ENCODE assay signal across 8 mouse cellular contexts in the genomic region with DNA sequence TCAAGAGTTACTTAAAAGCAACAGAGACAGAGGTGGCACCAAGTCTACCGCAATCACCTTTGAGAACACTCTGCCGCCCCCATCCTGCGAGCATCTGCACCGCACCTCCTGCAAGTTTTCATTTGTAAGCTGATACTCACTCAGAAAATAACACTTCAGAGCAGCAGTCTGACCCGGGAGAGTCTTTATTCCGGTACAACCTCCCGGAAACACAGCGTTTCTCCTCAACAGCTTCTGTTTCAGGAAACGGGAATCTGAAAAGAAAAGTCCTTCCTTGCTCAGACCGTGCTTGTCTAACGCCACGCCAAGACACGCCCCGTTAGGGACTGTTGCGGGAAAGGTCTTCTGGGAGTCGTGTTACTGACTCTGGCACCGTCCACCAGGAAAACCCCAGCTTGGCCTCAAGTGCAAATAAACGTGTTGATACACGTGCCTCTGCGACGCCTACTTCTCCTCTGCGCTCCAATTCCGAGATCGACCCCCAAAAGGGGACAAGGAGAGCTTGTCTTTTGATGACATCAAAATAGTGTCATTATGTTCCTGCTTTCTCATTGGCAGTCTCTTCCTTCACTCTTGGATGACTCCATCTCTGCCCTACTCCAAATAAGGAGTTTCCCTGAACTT. TPM values are rescaled to one million over a fixed set of nuclear protein-coding genes. Genes with fewer than 3 reads are reported as not detected.
DNase-seq lines count a peak whose midpoint lies in the region; ATAC-seq and TF ChIP-seq lines count a peak whose summit lies in the region.

TSS of gene Alpk1 (minus strand) at position 507 of the 624 bp plus-strand sequence.

- TF ChIP-seq CTCF in liver, adult 2 months (IDR thresholded peaks at IDR 0.05; ENCODE audit: low read depth, low read length) = peak; percentile 71

- H3K9me3 ChIP-seq in embryonic facial prominence, embryonic 10.5 days = 0 out of 2 replicates have a peak, but pooled peaks cover 2% of the 10 kb centered on the region
- no peaks in the 10 kb centered on the region for H3K9me3 ChIP-seq in stomach, embryonic 16.5 days (replicated peaks; ENCODE audit: control insufficient read depth, low read length)

- DNase-seq in layer of hippocampus, adult 11-12 months (ENCODE audit: low spot score) = peak; percentile 58
- no peak for DNase-seq in layer of hippocampus, adult 9-10 months (ENCODE audit: low spot score)
- DNase-seq in embryonic facial prominence, embryonic 10.5 days (ENCODE audit: low spot score) = peak; percentile 74
- peak; percentile 91 for DNase-seq in heart, adult 8-10 months (ENCODE audit: low spot score)
- peak; percentile 74 for DNase-seq in kidney, adult 8-10 months
- DNase-seq in liver, adult 2 months (ENCODE audit: extremely low read depth, low read depth, low spot score) = peak; percentile 77

- TF ChIP-seq POLR2A in liver, adult 2 months (IDR thresholded peaks at IDR 0.05; ENCODE audit: extremely low read depth, insufficient read depth, low read length) = no peak

- peak within 1 kb of the TSS; percentile 24 for H3K9ac ChIP-seq in liver, adult 2 months (ENCODE audit: low read depth, low read length)
- H3K9ac ChIP-seq in stomach, embryonic 16.5 days (ENCODE audit: low read length) = peak within 1 kb of the TSS; percentile 70

- peak within 1 kb of the TSS; percentile 74 for H3K4me2 ChIP-seq in stomach, embryonic 16.5 days (ENCODE audit: low read depth, low read length)

- peaks cover 5% of the 10 kb centered on the region; the same call in 1 of the 2 replicates for H3K27me3 ChIP-seq in embryonic facial prominence, embryonic 10.5 days (replicated peaks; ENCODE audit: low read depth, poor library complexity, severe bottlenecking)
- no peaks in the 10 kb centered on the region for H3K27me3 ChIP-seq in liver, adult 2 months (ENCODE audit: control insufficient read depth, insufficient read depth, low read length)
- no peaks in the 10 kb centered on the region for H3K27me3 ChIP-seq in stomach, embryonic 16.5 days (ENCODE audit: control insufficient read depth, insufficient read depth, low read length)

- 2% methylated on average over 24 of the region's 24 CpGs for WGBS in embryonic facial prominence, embryonic 10.5 days
- 1% methylated on average over 24 of the region's 24 CpGs for WGBS in liver, adult 2 months
- WGBS in stomach, embryonic 16.5 days = under 1% methylated on average over 24 of the region's 24 CpGs

- no peaks in the 10 kb centered on the region for H3K36me3 ChIP-seq in embryonic facial prominence, embryonic 10.5 days (replicated peaks)
- H3K36me3 ChIP-seq in liver, adult 2 months (ENCODE audit: control insufficient read depth, insufficient read depth, low read length) = no peaks in the 10 kb centered on the region
- H3K36me3 ChIP-seq in stomach, embryonic 16.5 days (ENCODE audit: control insufficient read depth, insufficient read depth, low read length) = no peaks in the 10 kb centered on the region

- ATAC-seq in monocyte, adult 5-6 weeks (replicated peaks; ENCODE audit: insufficient number of reproducible peaks, low FRiP score, low TSS enrichment, poor library complexity, severe bottlenecking) = peak; percentile 89
- ATAC-seq in stomach, embryonic 16.5 days (ENCODE audit: insufficient read depth, low FRiP score) = peak; percentile 90

- H3K27ac ChIP-seq in embryonic facial prominence, embryonic 10.5 days (replicated peaks) = peak within 1 kb of the TSS; percentile 63
- H3K27ac ChIP-seq in liver, adult 2 months (replicated peaks; ENCODE audit: insufficient read depth, low read depth, low read length) = peak within 1 kb of the TSS; percentile 28
- peak within 1 kb of the TSS; percentile 85 for H3K27ac ChIP-seq in stomach, embryonic 16.5 days (ENCODE audit: low read length)

- peak within 1 kb of the TSS; percentile 53 for H3K4me3 ChIP-seq in embryonic facial prominence, embryonic 10.5 days
- peak within 1 kb of the TSS; percentile 34 for H3K4me3 ChIP-seq in liver, adult 2 months (ENCODE audit: insufficient read depth, low read depth, low read length)
- peak within 1 kb of the TSS; percentile 64 for H3K4me3 ChIP-seq in stomach, embryonic 16.5 days (replicated peaks; ENCODE audit: low read length)

- H3K4me1 ChIP-seq in embryonic facial prominence, embryonic 10.5 days = no peaks in the 10 kb centered on the region
- no peaks in the 10 kb centered on the region for H3K4me1 ChIP-seq in liver, adult 2 months (ENCODE audit: control insufficient read depth, insufficient read depth, low read length)
- no peaks in the 10 kb centered on the region for H3K4me1 ChIP-seq in stomach, embryonic 16.5 days (ENCODE audit: control insufficient read depth, insufficient read depth, low read length)

- H3K79me2 ChIP-seq in liver, adult 2 months (ENCODE audit: control insufficient read depth, insufficient read depth, low read length) = no peaks in the 10 kb centered on the region

RNA-seq across cellular contexts. Expression of gene Alpk1, which starts in this region (rescaled TPM):
- polyA plus RNA-seq in embryonic facial prominence, embryonic 10.5 days (2016; fragmentation: Nextera tagmentation; extraction: Ambion mirVana) = 0.60 and 0.83 TPM in 2 replicates
- 1 to 10 TPM; 2.2 to 2.7 (median 2.4) TPM for total RNA-seq in heart, adult 8-10 months (2022)
- total RNA-seq in liver, adult 2 months (2014; rRNA removed) = 1.9 and 2.1 TPM in 2 replicates
- 0.21 and 0.39 TPM in 2 replicates for polyA plus RNA-seq in liver, adult 2 months (2012; rRNA removed)
- 26.1 to 44.3 TPM (median 26.9 TPM) in 3 replicates for total RNA-seq in monocyte, adult 5-6 weeks (2017)
- 2.8 and 4.3 TPM in 2 replicates for polyA plus RNA-seq in stomach, embryonic 16.5 days (2015; fragmentation: Nextera tagmentation; extraction: Ambion mirVana)

Comparison
In these comparisons a context has a peak if more than half of its experiments do, and no peak if none do; other contexts are left out.
1. Peak in DNase-seq, H3K4me3 ChIP-seq and H3K27ac ChIP-seq in embryonic facial prominence, embryonic 10.5 days; RNA of the gene not detected or under 1 TPM.
2. H3K27ac ChIP-seq: peak in every context shown above with its lines; median percentile 85 in stomach, embryonic 16.5 days; 63 in embryonic facial prominence, embryonic 10.5 days; 28 in liver, adult 2 months.